Mouse (Mus musculus): ENCODE data around the gene Tcl1b2.

DNA sequence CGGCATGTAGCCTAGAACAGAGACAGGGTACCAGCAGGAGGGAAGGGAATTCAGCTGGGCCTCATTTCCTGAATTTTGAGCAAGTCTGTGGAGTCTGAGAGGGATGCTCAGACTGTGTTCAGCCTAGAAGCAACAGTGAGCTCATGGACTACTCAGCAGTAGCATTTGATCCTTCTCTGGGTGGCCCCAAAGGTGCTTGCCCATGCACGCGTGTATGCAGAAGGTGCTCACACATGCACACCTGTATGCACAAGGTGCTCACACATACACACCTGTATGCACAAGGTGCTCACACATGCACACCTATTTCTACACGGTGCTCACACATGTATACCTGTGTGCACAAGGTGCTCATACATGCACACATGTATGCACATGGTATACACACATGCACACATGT lies 37.0 kb upstream of the Tcl1b2 start:
- no peak for TF ChIP-seq POLR2A (IDR thresholded peaks at IDR 0.05; ENCODE audit: borderline replicate concordance, extremely low read depth, insufficient read depth, insufficient read length, poor library complexity, severe bottlenecking)
- no peak for TF ChIP-seq CTCF (IDR thresholded peaks at IDR 0.05; ENCODE audit: borderline replicate concordance, extremely low read depth, insufficient read depth, insufficient read length)
